Mouse (Mus musculus): Measurements from ENCODE around the gene Styk1. TPM values are rescaled to one million over a fixed set of nuclear protein-coding genes. Genes with fewer than 3 reads are reported as not detected.

The Styk1 gene
- polyA plus RNA-seq, 1 experiment: not detected

GRCm38 (mm10) chr6:131386416-131387019 is 33.1 kb upstream of the Styk1 start:
- no peaks in the 10 kb centered on the region for H3K27me3 ChIP-seq (replicated peaks)
- TF ChIP-seq FLI1 (IDR thresholded peaks at IDR 0.05; ENCODE audit: low read length) (no peak), GATA1 (IDR thresholded peaks at IDR 0.05; ENCODE audit: borderline replicate concordance, low read length) (no peak)
- no peaks in the 10 kb centered on the region for H3K9me3 ChIP-seq
- H3K4me1 ChIP-seq: peaks cover 50% of the 10 kb centered on the region
- H3K4me3 ChIP-seq (replicated peaks): peak overlapping the region; percentile 99
- peaks cover 24% of the 10 kb centered on the region for H3K36me3 ChIP-seq (replicated peaks; ENCODE audit: low read length)

GRCm38 (mm10) chr6:131385469-131385868 is 32.1 kb upstream of the Styk1 start:
- Histone ChIP-seq H3K36me3 (replicated peaks; ENCODE audit: low read length) (peaks cover 34% of the 10 kb centered on the region), H3K27me3 (replicated peaks) (no peaks in the 10 kb centered on the region), H3K9me3 (no peaks in the 10 kb centered on the region), H3K4me1 (peaks cover 50% of the 10 kb centered on the region), H3K4me3 (replicated peaks) (peak overlapping the region; percentile 80)
- TF ChIP-seq FLI1 (IDR thresholded peaks at IDR 0.05; ENCODE audit: low read length) (no peak), GATA1 (IDR thresholded peaks at IDR 0.05; ENCODE audit: borderline replicate concordance, low read length) (no peak)

- Histone ChIP-seq H3K27me3 (replicated peaks) (no peaks in the 10 kb centered on the region), H3K4me1 (peaks cover 64% of the 10 kb centered on the region), H3K4me3 (replicated peaks) (peak overlapping the region; percentile 10), H3K9me3 (no peaks in the 10 kb centered on the region), H3K36me3 (replicated peaks; ENCODE audit: low read length) (peaks cover 51% of the 10 kb centered on the region)
- TF ChIP-seq FLI1 (IDR thresholded peaks at IDR 0.05; ENCODE audit: low read length): no peak
- no peak for TF ChIP-seq GATA1 (IDR thresholded peaks at IDR 0.05; ENCODE audit: borderline replicate concordance, low read length)
Measured at GRCm38 (mm10) chr6:131383713-131384330, 30.4 kb upstream of the Styk1 start.

- Histone ChIP-seq H3K4me1 (peaks cover 65% of the 10 kb centered on the region), H3K4me3 (replicated peaks) (no peak overlapping the region), H3K27me3 (replicated peaks) (no peaks in the 10 kb centered on the region), H3K9me3 (no peaks in the 10 kb centered on the region), H3K36me3 (replicated peaks; ENCODE audit: low read length) (peaks cover 59% of the 10 kb centered on the region)
- TF ChIP-seq FLI1 (IDR thresholded peaks at IDR 0.05; ENCODE audit: low read length): no peak
Measured at GRCm38 (mm10) chr6:131382984-131383337, 29.6 kb upstream of the Styk1 start.

- H3K36me3 ChIP-seq (replicated peaks; ENCODE audit: low read length): peaks cover 65% of the 10 kb centered on the region
- no peak for TF ChIP-seq GATA1 (IDR thresholded peaks at IDR 0.05; ENCODE audit: borderline replicate concordance, low read length)
- no peaks in the 10 kb centered on the region for H3K27me3 ChIP-seq (replicated peaks)
- H3K4me1 ChIP-seq: peaks cover 65% of the 10 kb centered on the region
- H3K4me3 ChIP-seq (replicated peaks): no peak overlapping the region
- H3K9me3 ChIP-seq: no peaks in the 10 kb centered on the region
Measured at GRCm38 (mm10) chr6:131382232-131382983, 29.0 kb upstream of the Styk1 start.

- Histone ChIP-seq H3K9me3 (no peaks in the 10 kb centered on the region), H3K4me3 (replicated peaks) (no peak overlapping the region), H3K36me3 (replicated peaks; ENCODE audit: low read length) (peaks cover 98% of the 10 kb centered on the region), H3K27me3 (replicated peaks) (no peaks in the 10 kb centered on the region), H3K4me1 (peaks cover 44% of the 10 kb centered on the region)
- no peak for TF ChIP-seq FLI1 (IDR thresholded peaks at IDR 0.05; ENCODE audit: low read length)
- no peak for TF ChIP-seq GATA1 (IDR thresholded peaks at IDR 0.05; ENCODE audit: borderline replicate concordance, low read length)
Measured at GRCm38 (mm10) chr6:131378858-131379428, 25.5 kb upstream of the Styk1 start.

- H3K9me3 ChIP-seq: no peaks in the 10 kb centered on the region
- H3K4me1 ChIP-seq: peaks cover 28% of the 10 kb centered on the region
- H3K27me3 ChIP-seq (replicated peaks): no peaks in the 10 kb centered on the region
- peaks cover 98% of the 10 kb centered on the region for H3K36me3 ChIP-seq (replicated peaks; ENCODE audit: low read length)
- no peak overlapping the region for H3K4me3 ChIP-seq (replicated peaks)
- TF ChIP-seq GATA1 (IDR thresholded peaks at IDR 0.05; ENCODE audit: borderline replicate concordance, low read length) (no peak), FLI1 (IDR thresholded peaks at IDR 0.05; ENCODE audit: low read length) (no peak)
Measured at GRCm38 (mm10) chr6:131377378-131377777, 24.0 kb upstream of the Styk1 start.

GRCm38 (mm10) chr6:131374594-131375340 is 21.4 kb upstream of the Styk1 start:
- TF ChIP-seq FLI1 (IDR thresholded peaks at IDR 0.05; ENCODE audit: low read length) (no peak), GATA1 (IDR thresholded peaks at IDR 0.05; ENCODE audit: borderline replicate concordance, low read length) (no peak)
- H3K4me1 ChIP-seq: peaks cover 29% of the 10 kb centered on the region
- H3K4me3 ChIP-seq (replicated peaks): no peak overlapping the region
- peaks cover 98% of the 10 kb centered on the region for H3K36me3 ChIP-seq (replicated peaks; ENCODE audit: low read length)
- no peaks in the 10 kb centered on the region for H3K9me3 ChIP-seq
- no peaks in the 10 kb centered on the region for H3K27me3 ChIP-seq (replicated peaks)

- Histone ChIP-seq H3K4me3 (replicated peaks) (no peak overlapping the region), H3K27me3 (replicated peaks) (no peaks in the 10 kb centered on the region), H3K36me3 (replicated peaks; ENCODE audit: low read length) (peaks cover 98% of the 10 kb centered on the region), H3K9me3 (no peaks in the 10 kb centered on the region), H3K4me1 (peaks cover 17% of the 10 kb centered on the region)
- TF ChIP-seq FLI1 (IDR thresholded peaks at IDR 0.05; ENCODE audit: low read length) (no peak), GATA1 (IDR thresholded peaks at IDR 0.05; ENCODE audit: borderline replicate concordance, low read length) (no peak)
Measured at GRCm38 (mm10) chr6:131373160-131373559, 19.8 kb upstream of the Styk1 start.
